Mouse (Mus musculus): Measurements from ENCODE around the gene Nt5dc3.

GRCm38 (mm10) chr10:86825871-86826522 is 47.2 kb downstream of the Nt5dc3 start:
- TF ChIP-seq CTCF (IDR thresholded peaks at IDR 0.05; ENCODE audit: low read depth, low read length) = no peak
- TF ChIP-seq EP300 (IDR thresholded peaks at IDR 0.05; ENCODE audit: insufficient read depth, low read depth, low read length) = no peak
- no peak for TF ChIP-seq POLR2A (IDR thresholded peaks at IDR 0.05; ENCODE audit: insufficient read depth, low read length)
